Mouse (Mus musculus): ENCODE measurements around the gene Fam107b.

DNA sequence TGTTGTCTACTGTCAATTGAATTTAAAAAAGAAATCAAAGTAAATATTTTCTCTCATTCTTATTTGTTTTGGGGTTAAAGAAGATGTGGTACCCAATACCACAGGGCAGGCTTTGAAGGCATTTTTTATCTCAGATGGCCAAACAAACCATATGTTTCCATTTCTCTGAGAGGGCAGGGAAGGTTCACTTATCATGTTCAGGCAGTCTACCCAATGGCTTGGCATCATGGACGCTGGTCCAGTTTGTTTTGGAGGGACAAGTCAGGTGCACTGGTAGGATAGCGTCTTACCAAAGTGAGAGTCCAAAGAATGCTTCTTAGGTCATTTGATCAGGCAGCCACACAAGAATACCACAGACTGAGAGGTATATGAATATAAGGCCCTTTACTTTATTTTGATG is 139.6 kb downstream of the Fam107b start:
- TF ChIP-seq CTCF (IDR thresholded peaks at IDR 0.05; ENCODE audit: insufficient read depth, low read depth, low read length) (no peak), POLR2A (IDR thresholded peaks at IDR 0.05; ENCODE audit: insufficient read depth, low read depth, low read length) (no peak)
